In genomic region chr9:101911176-101911866, GRCm38 (mm10) we compare ENCODE assay signal across 12 mouse cellular contexts. TPM values are rescaled to one million over a fixed set of nuclear protein-coding genes. Genes with fewer than 3 reads are reported as not detected.
DNase-seq lines count a peak whose midpoint lies in the region; ATAC-seq and TF ChIP-seq lines count a peak whose summit lies in the region.
"Had no signal": no experiment of that assay in that cellular context is flagged by ENCODE, and none has a peak within 500 bp of the region (broad histone marks: within the 10 kb centered on the region; RNA-seq: fewer than 3 reads in every experiment).

No protein-coding gene starts in this region.

- peaks cover 33% of the 10 kb centered on the region for H3K4me1 ChIP-seq in hindbrain, embryonic 13.5 days (replicated peaks)
- H3K4me1 ChIP-seq in liver, embryonic 12.5 days, result no peaks in the 10 kb centered on the region
- H3K4me1 ChIP-seq: megakaryocyte, embryonic 14.5 days had no signal

- peak; percentile 24 to 33 for DNase-seq in cerebellum, postnatal 25 days
- no peak for DNase-seq in cerebellum, adult 9-10 months
- DNase-seq in left cerebral cortex, postnatal 25 days (ENCODE audit: low spot score in 2 of 2), result peak; percentile 10 to 49
- DNase-seq in left cerebral cortex, adult 2 months (ENCODE audit: extremely low spot score in 1 of 2, low spot score in 2 of 2), result no peak
- DNase-seq in lung, postnatal 14 days, result peak; percentile 62
- no peak for DNase-seq in T-cell, adult 2 months (ENCODE audit: low spot score)
- DNase-seq: gastrocnemius, postnatal 14 days had no signal

- H3K9ac ChIP-seq in hindbrain, embryonic 13.5 days, result no peak overlapping the region
- H3K9ac ChIP-seq in liver, embryonic 12.5 days, result no peak overlapping the region

- no peak overlapping the region for H3K27ac ChIP-seq in left cerebral cortex, adult 2 months
- H3K27ac ChIP-seq in hindbrain, embryonic 13.5 days, result peak overlapping the region; percentile 27; the same call in 1 of the 2 replicates
- no peak overlapping the region for H3K27ac ChIP-seq in liver, embryonic 12.5 days

- H3K36me3 ChIP-seq in hindbrain, embryonic 13.5 days, result no peaks in the 10 kb centered on the region
- H3K36me3 ChIP-seq in liver, embryonic 12.5 days, result no peaks in the 10 kb centered on the region

- H3K4me2 ChIP-seq in hindbrain, embryonic 13.5 days, result no peak overlapping the region
- H3K4me2 ChIP-seq in liver, embryonic 12.5 days, result no peak overlapping the region

- 20% methylated on average over 9 of the region's 9 CpGs for WGBS in hindbrain, embryonic 13.5 days
- 60% methylated on average over 9 of the region's 9 CpGs for WGBS in liver, embryonic 12.5 days (ENCODE audit: insufficient replicate concordance)

- ATAC-seq in hindbrain, embryonic 13.5 days (ENCODE audit: low FRiP score), result peak; percentile 55; the same call in 1 of the 2 replicates
- ATAC-seq in liver, embryonic 12.5 days, result no peak

- no peak overlapping the region for H3K4me3 ChIP-seq in left cerebral cortex, adult 2 months
- no peak overlapping the region for H3K4me3 ChIP-seq in hindbrain, embryonic 13.5 days
- no peak overlapping the region for H3K4me3 ChIP-seq in liver, embryonic 12.5 days
- H3K4me3 ChIP-seq: megakaryocyte, embryonic 14.5 days had no signal

- no peaks in the 10 kb centered on the region for H3K9me3 ChIP-seq in hindbrain, embryonic 13.5 days
- no peaks in the 10 kb centered on the region for H3K9me3 ChIP-seq in liver, embryonic 12.5 days (replicated peaks)

- H3K27me3 ChIP-seq in hindbrain, embryonic 13.5 days, result no peaks in the 10 kb centered on the region
- H3K27me3 ChIP-seq in liver, embryonic 12.5 days (replicated peaks), result no peaks in the 10 kb centered on the region

- intact Hi-C loops in left cerebral cortex, postnatal 25 days (cut with DNase I), result no loop called here
- intact Hi-C loops in left cerebral cortex, adult 2 months (cut with DNase I), result no loop called here

- no peak; the same call in 1 of the 2 replicates for TF ChIP-seq CTCF in left cerebral cortex, adult 2 months (IDR thresholded peaks at IDR 0.05)

RNA-seq across cellular contexts. Expression of gene 9630041A04Rik, which starts 49.7 kb away (rescaled TPM):
- not detected for total RNA-seq in left cerebral cortex, postnatal 25 days (2021)
- not detected for total RNA-seq in left cerebral cortex, adult 2 months (2021)
- 0.62 and 1.0 TPM in 2 replicates for polyA plus RNA-seq in hindbrain, embryonic 13.5 days (2015; fragmentation: Nextera tagmentation; extraction: Ambion mirVana)
- not detected in 2 replicates for polyA plus RNA-seq in liver, embryonic 12.5 days (2016; fragmentation: Nextera tagmentation; extraction: Ambion mirVana)
- total RNA-seq: gastrocnemius, postnatal 14 days; hematopoietic stem cell, adult 5-6 weeks had no signal
- polyA plus RNA-seq: stomach, embryonic 16.5 days had no signal

Comparison
In these comparisons a context has a peak if more than half of its experiments do, and no peak if none do; other contexts are left out.
1. DNase-seq: peak in cerebellum, postnatal 25 days (2 of 2), left cerebral cortex, postnatal 25 days (2 of 2) and lung, postnatal 14 days (single experiment); none in cerebellum, adult 9-10 months (single experiment), left cerebral cortex, adult 2 months (0 of 2) and T-cell, adult 2 months (single experiment).